Mouse (Mus musculus): ENCODE data around the gene Pgm3.

Gene Pgm3

DNA sequence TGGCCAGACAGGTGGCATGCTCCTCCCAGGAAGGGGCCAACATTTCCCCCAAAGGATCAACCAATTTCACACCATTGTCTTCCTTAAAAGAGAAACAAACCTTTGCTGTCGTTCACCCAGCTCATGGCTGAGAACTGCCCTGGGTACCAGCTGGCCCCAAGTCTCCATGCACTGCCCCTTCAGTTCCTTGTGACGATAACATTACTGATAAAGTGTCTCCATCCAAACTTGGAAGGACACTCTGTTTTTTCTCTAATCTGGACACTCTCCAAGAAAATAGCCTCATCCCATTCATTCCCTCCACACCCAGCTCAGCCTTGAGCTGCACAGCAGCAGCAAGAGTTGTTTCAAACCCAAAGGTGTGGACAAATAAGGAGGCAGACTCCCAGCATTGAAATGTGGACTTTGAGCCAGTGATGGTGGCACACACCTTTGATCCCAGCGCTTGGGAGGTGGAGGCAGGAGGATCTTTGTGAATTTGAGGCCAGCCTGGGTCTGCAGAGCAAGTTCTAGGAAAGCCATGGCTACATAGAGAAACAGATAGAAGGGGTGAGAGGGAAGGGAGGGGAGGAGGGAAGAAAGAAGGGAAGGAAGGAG is 2.2 kb downstream of the Pgm3 start:
- DNase-seq = no peak

DNA sequence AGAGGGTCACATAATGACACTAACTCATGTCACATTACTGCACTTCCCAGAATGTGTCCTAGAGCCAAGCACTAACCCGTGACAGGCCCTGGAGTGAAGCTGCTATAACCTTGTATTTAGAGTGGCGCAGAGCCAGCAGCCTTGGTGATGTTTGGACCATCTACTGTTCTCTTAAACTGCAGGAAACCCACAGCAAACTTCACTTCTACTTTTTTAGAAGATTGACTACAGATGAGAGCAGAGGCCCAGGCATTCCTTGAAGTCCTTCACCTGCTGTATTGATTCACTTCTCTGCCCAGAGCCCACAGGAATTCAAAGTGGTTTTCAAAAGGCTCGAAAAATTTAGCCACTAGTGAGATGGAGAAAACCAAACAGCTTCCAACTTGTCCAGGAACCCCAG is 11.1 kb downstream of the Pgm3 start:
- DNase-seq = peak; percentile 16 to 32

DNA sequence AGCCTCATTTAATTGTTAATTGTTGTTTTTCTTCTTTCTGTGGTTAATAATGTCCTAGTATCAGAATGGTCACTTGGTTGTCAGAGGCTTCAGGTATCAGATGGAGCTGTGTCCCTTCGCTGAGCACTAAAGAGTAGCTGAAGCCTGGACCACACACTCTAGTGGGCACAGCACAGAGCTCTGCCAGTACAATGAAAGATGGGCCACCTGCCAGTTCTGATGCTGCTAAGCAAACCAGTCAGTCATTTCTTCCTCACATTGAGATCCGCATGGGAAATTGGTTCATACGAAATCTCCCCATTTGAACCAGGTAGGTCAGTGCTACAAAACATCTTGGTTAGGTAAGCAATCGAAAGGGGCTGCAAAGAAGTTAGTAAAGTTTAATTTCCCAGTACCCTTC is 17.0 kb downstream of the Pgm3 start:
- peak in 1 of 2 experiments; percentile 25 for DNase-seq

DNA sequence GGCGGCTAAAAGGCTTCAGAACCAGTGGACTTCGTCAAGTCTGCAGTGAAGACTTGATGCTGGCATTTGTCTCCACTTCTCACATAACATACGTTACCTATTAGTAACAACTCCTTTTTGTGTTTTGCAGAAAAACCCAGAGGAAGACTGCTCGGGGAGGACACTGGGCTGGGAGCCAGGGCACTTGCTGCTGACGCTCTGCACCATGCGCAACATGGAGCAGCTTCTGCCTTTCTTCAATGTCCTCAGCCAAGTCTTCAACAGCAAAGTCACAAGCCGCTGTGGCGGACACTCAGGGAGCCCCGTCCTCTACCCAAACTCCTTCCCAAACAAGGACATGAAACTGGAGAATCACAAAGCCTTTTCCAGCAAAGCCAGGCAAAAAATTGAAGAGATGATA is 17.8 kb downstream of the Pgm3 start:
- DNase-seq = no peak

DNA sequence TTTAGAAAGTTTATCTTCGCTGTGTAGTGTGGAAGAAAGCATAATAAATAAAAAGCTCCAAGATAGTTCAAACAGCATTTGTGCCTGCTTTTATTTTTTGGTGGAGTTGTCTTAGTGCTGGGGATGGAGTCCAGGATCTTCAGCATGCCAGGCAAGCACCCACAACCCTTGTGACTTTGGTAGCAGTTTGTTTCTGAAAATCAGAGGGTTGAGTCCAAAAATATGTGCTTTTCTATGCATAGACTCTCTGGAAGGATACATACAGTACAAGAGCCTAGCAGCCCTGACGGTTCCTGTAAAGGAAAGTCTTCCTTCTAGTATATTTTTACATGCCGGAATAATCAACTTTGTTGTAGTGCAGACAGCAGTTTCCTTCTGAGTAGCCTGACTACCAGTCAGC is 20.9 kb downstream of the Pgm3 start:
- DNase-seq = no peak

DNA sequence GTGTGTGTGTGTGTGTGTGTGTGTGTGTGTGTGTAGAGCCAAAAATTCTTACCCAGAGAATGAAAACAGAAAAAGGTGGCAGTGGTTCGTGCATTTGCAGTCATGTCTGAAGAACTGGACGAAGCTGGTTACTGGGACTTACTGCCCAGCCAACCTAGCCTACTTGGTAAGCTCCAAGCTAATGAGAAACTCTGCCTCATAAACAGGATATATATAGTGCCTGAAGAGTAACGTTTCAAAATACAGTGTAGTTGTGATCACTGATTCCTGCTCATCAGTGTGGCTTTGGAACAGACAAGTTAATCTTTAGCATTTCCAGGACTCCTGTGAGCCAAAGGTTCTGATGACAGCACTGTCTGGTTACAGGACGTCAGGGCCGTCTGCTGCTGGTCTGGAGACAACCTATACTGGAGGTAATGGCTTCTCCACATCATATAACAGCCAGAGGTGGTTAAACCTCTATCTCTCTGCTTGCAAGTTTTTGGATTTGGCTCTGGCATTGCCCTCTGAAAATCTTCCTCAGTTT is 21.9 kb downstream of the Pgm3 start:
- DNase-seq = no peak

DNA sequence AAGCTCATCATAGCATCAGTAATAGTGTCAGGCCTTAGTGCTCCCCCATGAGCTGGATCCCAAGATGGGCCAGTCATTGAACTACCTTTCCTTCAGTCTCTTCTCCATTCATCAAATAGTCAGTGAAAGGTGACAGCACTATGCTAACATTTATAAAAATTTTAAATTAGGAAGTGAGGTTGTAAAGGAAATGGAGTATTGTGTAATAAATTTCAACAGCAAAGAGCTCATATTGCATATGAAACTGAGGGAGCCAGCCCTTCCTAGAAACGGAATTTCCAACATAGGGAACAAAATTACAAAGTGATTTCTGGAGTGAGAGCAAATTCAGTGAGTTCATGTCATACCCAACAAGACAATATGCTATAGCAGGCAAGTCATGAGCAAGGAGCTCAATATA is 27.1 kb downstream of the Pgm3 start:
- DNase-seq = no peak

DNA sequence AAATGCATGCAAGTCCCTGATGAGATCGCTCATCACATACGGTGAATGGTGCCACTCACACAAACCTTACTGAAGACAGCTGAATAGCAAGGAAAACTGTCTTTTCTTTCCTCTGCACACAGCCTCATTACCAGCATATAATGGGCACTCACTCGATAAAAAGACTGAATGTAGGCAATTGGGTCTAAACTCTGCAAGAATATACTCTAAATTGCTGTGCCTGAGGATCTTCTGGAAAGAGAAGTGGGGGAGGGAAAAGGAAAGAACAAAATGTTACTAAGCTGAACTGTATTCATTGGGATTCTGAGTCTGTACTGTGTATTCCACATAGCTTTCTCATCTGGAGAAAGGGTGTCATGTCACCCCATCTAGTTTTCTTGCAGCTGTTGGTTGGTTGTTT is 28.2 kb downstream of the Pgm3 start:
- no peak for DNase-seq

DNA sequence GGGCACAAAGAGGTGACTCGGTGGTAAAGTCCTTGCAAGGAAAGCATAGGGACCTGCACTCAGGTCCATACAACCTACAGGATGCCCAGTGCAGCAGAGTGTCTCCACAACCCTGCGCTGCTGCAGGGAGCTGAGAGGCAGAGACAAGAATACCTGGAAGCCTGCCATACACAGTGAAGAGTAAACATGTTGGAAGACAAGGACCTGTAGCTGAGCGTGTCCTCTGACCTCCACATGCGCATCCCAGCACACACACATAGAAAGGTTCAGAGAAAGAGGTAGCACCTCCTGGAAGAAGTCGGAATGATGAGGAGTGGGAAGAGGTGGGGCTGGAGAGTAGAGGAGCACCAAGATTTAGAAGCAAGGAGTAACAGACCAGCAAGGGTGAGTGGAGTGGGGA is 37.6 kb downstream of the Pgm3 start:
- no peak for DNase-seq

DNA sequence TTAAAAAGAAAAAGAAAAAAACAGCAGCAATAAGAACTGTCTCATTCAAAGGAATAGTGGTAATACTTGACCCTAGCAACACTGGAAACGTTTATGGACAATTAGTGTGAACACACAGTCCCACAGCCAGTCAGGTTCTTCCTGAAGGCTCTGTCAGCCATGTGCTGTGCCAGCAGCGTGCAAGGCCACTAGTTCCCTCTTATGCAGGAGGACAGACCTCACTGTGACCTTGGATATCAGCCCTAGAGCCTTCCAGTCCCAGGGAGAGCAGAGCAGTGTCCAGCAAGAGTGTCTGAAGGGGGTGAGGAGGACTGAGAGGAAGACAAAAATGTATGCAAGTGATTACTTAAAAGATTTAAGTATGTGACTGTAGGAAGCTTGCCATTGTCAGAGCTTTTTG is 46.0 kb downstream of the Pgm3 start:
- DNase-seq = no peak

DNA sequence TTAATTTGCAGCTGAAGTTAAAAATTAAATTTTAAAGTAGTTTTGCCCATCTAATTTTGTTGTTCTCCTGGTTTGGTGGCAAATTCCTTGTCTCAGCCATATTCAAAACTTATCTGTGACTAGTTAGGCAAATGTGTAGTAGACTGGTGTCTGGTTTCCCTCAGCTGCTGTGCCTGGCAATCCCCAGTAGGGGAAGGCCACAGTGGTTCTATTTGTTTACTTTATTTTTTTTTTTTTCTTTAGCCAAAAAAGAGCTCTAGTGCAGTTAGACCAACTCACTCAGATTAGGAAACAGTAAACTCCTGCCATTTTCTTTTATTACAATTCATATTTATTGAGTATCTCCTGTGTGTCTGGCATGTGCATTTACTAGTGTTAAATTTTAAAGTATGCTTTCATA is 49.3 kb downstream of the Pgm3 start:
- DNase-seq = no peak

DNA sequence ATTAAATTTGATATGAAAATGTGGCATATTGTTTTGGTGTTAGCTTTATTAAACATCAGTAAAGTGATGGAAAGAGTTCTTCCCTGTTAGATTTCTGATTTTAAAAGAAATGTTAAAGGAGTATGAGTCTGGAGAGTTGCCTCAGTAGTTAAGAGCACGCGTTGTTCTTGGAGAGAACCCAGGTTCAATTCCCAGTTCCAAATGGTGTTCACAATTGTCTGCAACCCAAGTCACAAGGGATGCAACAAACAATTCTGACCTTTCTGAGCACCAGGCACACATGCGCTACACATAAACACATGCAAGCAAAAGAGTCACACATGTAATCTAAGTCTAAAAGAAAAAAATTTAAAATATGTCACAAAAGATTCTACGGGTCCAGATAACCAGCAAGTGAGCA is 56.8 kb downstream of the Pgm3 start:
- DNase-seq = no peak

DNA sequence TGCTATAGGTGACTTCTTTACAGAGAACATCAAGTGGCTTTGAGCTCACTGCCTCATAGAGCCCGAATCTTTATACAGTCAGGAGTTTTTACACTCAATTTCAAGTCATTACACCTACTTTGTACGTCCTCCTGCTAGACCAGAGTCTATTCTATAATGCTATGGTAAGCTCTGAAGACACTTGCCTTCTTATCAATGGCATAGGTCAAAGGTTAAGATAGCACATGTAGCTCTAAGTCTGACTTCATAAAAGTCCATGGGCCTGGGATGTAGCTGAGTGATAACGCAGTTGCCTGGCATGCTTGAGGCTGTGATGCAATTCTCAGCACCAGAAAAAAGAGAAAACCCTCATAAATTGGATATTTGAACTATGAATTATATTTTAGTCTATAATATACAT is 57.3 kb downstream of the Pgm3 start:
- DNase-seq = no peak

DNA sequence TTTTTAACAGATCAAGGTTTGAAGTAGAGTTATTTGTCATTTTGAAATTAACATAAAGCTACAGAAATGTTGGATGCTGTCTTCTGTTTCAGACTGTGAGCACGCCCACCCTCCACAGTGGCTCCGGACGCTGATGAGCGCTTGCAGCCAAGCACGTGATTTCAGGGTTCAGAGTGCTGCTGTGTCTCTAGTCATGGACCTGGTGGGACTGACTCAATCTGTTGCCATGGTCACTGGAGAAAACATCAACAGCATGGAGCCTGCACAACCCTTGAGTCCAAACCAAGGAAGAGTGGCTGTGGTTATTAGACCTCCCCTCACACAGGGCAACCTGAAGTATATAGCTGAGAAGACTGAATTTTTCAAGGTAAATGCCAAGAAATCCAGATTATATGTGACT is 57.9 kb downstream of the Pgm3 start:
- DNase-seq = peak in 1 of 2 experiments; percentile 4

DNA sequence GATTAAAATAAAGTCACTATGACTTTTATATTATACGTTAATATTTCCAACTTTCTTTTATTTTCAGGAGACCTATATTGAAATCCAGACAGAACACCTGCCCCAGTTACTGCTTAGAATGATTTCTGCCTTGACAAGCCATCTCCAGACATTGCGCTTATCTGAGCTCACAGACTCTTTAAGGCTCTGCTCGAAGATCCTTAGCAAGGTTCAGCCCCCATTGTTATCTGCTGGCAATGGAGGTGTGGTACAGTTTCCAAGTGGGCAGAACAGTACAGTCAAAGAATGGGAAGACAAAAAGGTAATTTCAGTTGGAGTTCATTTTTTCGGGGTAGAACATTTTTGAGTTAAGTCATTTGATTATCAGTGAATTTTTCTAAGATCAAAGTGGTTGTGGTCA is 64.2 kb downstream of the Pgm3 start:
- DNase-seq = no peak

All from kidney, postnatal 4 days (tissue).